Mouse (Mus musculus) cerebellum, postnatal 4 days (tissue): ENCODE measurements around the gene Ttyh3.

Source experiments
- DNase-seq, 2 experiments: peaks; one replicate each; pipeline ENCODE4 v3.0.0; 2022; ENCODE audit warnings: low spot score in 2 of 2, mixed read lengths in 1 of 2

The Ttyh3 gene

DNA sequence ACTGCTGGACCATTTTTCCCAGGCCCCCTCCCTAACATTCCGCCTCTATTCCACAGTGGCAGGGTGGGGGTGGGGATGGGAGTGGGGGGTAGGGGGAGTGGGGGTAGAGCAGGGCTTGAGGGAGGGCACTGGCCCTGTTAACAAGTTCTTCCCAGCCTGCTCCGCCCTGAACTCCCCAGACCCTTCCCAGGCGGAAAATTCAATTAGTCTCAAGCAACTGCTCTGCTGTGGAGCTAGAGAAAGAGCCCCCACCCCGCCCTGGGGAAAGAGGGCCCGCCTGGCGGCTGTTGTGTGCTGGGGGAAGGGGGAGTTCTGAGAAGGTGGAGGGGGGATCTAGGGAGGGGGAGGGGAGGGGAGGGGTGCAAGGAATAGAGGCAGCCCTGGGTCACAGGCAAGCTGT lies 69.1 kb downstream of the Ttyh3 start:
- DNase-seq: no peak

DNA sequence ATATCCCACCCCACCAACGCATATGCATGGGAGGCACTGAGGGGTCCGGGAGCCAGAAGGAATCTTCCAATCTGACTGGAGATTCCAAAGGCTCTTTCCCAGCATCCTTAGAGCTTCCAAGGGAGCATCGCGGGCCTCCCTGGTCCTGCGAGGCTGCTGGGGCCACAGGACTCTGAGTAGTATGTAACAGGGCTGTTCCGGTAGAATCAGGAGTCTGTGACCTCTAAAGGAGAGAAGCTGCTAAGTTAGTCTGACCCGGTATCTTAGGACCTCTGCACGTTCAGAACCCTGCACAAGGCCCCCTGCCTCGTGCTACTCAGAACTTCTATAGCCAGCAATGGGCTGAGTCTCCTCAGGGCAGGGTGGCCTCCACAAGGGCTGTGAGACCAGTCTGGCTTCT lies 69.6 kb downstream of the Ttyh3 start:
- DNase-seq: no peak

DNA sequence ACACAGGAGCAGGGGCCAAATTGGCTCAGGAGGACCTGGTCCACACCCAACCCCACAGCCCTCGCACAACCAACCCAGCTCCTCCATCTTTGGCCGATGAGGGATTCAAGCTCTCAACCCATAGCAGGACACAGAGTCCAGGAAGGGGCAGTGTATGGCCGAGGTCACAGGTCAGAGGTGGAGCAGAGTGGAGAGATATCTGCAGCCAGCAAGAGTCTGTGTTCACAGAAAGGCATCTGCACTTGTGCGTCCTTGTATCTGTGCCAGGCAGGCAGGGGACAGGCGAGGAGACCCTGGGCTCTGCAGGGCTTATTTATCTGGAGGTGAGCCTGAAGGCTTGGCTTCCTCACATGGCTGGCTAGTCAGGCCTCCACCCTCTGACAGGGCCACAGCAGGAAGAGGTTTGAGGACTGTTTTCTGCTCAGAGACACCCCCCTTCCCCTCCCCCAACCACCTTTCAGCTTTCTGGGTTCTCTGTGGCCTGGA lies 73.4 kb downstream of the Ttyh3 start:
- no peak for DNase-seq

DNA sequence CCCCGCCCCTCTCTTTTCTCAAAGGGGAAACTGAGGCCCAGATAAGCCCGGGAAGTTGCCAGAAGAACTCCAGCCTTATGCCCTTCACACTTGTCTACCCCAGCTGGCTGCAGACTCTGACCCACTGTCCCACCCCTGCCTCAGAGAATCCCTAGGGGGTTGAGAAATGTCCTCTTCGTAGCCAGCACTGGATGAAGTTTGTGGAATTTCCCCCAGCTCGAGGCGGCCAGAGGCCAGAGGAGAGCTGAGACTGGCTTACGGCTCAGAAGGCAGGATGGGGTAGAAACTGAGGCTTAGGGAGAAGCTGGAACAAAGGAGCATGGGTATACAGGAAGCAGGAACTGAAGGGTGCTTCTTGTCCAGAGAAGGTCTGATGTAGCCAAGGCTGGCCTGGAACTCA lies 76.2 kb downstream of the Ttyh3 start:
- DNase-seq: no peak

DNA sequence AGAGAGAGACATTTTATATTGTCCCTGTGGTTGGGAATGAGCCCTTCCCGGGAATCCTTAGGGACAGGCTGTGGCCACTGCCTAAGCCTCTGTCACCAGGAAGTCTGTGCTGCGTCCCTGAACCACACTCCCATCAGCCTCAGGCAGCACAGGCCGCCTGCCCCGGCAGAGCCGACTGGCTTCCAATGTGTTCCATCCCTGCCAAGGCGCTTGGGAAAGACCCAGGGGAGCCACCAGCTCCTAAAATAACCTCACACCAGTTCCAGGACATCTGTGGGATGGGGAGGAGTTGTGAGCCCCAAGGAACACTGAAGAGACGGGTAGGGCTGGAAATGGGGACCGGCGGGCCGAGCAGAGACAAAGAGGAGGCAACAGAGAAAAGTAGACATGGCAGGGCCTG lies 77.2 kb downstream of the Ttyh3 start:
- DNase-seq: no peak

DNA sequence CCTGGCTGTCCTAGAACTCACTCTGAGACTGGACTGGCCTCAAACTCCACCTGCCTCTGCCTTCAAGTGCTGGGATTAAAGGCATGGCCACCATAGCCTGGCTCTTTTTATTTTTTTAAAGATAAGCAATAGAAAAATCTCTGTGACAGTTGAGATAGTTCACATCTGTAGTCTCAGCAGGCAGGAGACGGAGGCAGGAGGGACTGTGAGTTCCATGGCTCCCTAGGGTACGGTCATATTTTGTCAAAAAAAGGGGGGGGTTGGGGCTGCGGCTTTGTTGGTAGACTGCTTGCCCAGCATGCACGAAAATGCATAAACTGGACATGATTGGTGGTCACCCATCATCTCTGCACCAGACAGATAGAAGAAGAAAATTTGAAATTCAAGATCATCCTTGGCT lies 77.6 kb downstream of the Ttyh3 start:
- DNase-seq: no peak
